15 mouse cellular contexts compared by ENCODE assay signal in genomic region chr5:137051914-137052505, GRCm38 (mm10). TPM values are rescaled to one million over a fixed set of nuclear protein-coding genes. Genes with fewer than 3 reads are reported as not detected.
DNase-seq lines count a peak whose midpoint lies in the region; ATAC-seq lines count a peak whose summit lies in the region.
"Had no signal": no experiment of that assay in that cellular context is flagged by ENCODE, and none has a peak within 500 bp of the region (broad histone marks: within the 10 kb centered on the region; RNA-seq: fewer than 3 reads in every experiment).

No protein-coding gene starts in this region.

- 82% methylated on average over 5 of the region's 5 CpGs for WGBS in kidney, embryonic 15.5 days

- H3K27ac ChIP-seq in kidney, embryonic 15.5 days: no peak overlapping the region
- H3K27ac ChIP-seq: embryonic facial prominence, embryonic 12.5 days; forebrain, embryonic 12.5 days; hindbrain, embryonic 15.5 days; limb, embryonic 10.5 days; midbrain, embryonic 15.5 days had no signal

- no peaks in the 10 kb centered on the region for H3K4me1 ChIP-seq in kidney, embryonic 15.5 days
- H3K4me1 ChIP-seq: embryonic facial prominence, embryonic 12.5 days; forebrain, embryonic 12.5 days; hindbrain, embryonic 15.5 days; limb, embryonic 10.5 days had no signal

- H3K27me3 ChIP-seq in kidney, embryonic 15.5 days: no peaks in the 10 kb centered on the region
- H3K27me3 ChIP-seq: embryonic facial prominence, embryonic 12.5 days; forebrain, embryonic 12.5 days; hindbrain, embryonic 15.5 days; midbrain, embryonic 15.5 days had no signal

- no peak for ATAC-seq in kidney, embryonic 15.5 days (replicated peaks; ENCODE audit: low FRiP score)
- ATAC-seq: lung, postnatal 0 days; midbrain, embryonic 15.5 days had no signal

- H3K36me3 ChIP-seq in kidney, embryonic 15.5 days: no peaks in the 10 kb centered on the region
- H3K36me3 ChIP-seq: embryonic facial prominence, embryonic 12.5 days; forebrain, embryonic 12.5 days; hindbrain, embryonic 15.5 days; limb, embryonic 10.5 days; midbrain, embryonic 15.5 days had no signal

- no peaks in the 10 kb centered on the region for H3K9me3 ChIP-seq in kidney, embryonic 15.5 days (replicated peaks)
- H3K9me3 ChIP-seq: embryonic facial prominence, embryonic 12.5 days; forebrain, embryonic 12.5 days; hindbrain, embryonic 15.5 days; limb, embryonic 10.5 days; midbrain, embryonic 15.5 days had no signal

- no peak overlapping the region for H3K4me2 ChIP-seq in kidney, embryonic 15.5 days
- H3K4me2 ChIP-seq: embryonic facial prominence, embryonic 12.5 days; forebrain, embryonic 12.5 days; hindbrain, embryonic 15.5 days; midbrain, embryonic 15.5 days had no signal

- H3K9ac ChIP-seq in kidney, embryonic 15.5 days: no peak overlapping the region
- H3K9ac ChIP-seq: embryonic facial prominence, embryonic 12.5 days; forebrain, embryonic 12.5 days; hindbrain, embryonic 15.5 days; midbrain, embryonic 15.5 days had no signal

- H3K4me3 ChIP-seq in kidney, embryonic 15.5 days (replicated peaks): no peak overlapping the region
- H3K4me3 ChIP-seq: embryonic facial prominence, embryonic 12.5 days; forebrain, embryonic 12.5 days; hindbrain, embryonic 15.5 days; limb, embryonic 10.5 days; midbrain, embryonic 15.5 days had no signal

- DNase-seq in kidney, postnatal 10 days: peak; percentile 35
- DNase-seq in right cerebral cortex, adult 2 months (ENCODE audit: low spot score in 2 of 2): peak; percentile 63 to 69
- no peak for DNase-seq in right cerebral cortex, postnatal 10 days (ENCODE audit: low spot score in 2 of 2)
- DNase-seq in kidney, postnatal 36 days: peak; percentile 30 to 33
- no peak for DNase-seq in cerebellum, postnatal 36 days
- no peak for DNase-seq in lung, adult 18-20 months
- DNase-seq: cerebellum, adult 2 months had no signal

RNA-seq across cellular contexts. Expression of gene Ap1s1, which starts 6.1 kb away (rescaled TPM):
- polyA plus RNA-seq in kidney, embryonic 15.5 days (2015; fragmentation: Nextera tagmentation; extraction: Ambion mirVana): 181 and 194 TPM in 2 replicates

RNA-seq across cellular contexts. Expression of gene Serpine1, which starts 20.1 kb away (rescaled TPM):
- polyA plus RNA-seq in kidney, embryonic 15.5 days (2015; fragmentation: Nextera tagmentation; extraction: Ambion mirVana): 0.45 and 0.48 TPM in 2 replicates

RNA-seq across cellular contexts. Expression of gene Vgf, which starts 25.8 kb away (rescaled TPM):
- polyA plus RNA-seq in kidney, embryonic 15.5 days (2015; fragmentation: Nextera tagmentation; extraction: Ambion mirVana): 0.10 and 0.55 TPM in 2 replicates
- polyA plus RNA-seq: heart, embryonic 16.5 days had no signal

Comparison
In these comparisons a context has a peak if more than half of its experiments do, and no peak if none do; other contexts are left out.
1. DNase-seq: peak in kidney, postnatal 10 days (single experiment), right cerebral cortex, adult 2 months (2 of 2) and kidney, postnatal 36 days (2 of 2); none in right cerebral cortex, postnatal 10 days (0 of 2), cerebellum, postnatal 36 days (0 of 2) and lung, adult 18-20 months (0 of 2).